Mouse (Mus musculus) MEL (cell line): ENCODE measurements around the gene Speer4d.
"Not testable (repeated sequence)": the region's sequence is repeated elsewhere in the genome, so short reads cannot be mapped to it uniquely, and the experiment has no call there.

Experiments used
- CTCF ChIP-seq, 3 experiments: IDR thresholded peaks in 2 of 3; conservative IDR thresholded peaks in 1 of 3; 2 replicates each; pipeline ENCODE4 v1.5.1; 2011 to 2012; ENCODE audit warnings: low read length in 3 of 3, low read depth in 2 of 3, mild to moderate bottlenecking in 2 of 3, improper control_type of control experiment in 1 of 3, inconsistent platforms in 1 of 3, mixed read lengths in 1 of 3, moderate library complexity in 1 of 3; ENCODE audit not compliant: control insufficient read depth in 1 of 3, insufficient read depth in 1 of 3, poor library complexity in 1 of 3, severe bottlenecking in 1 of 3
- E2F4 ChIP-seq: IDR thresholded peaks from 2 replicates; pipeline ENCODE4 v1.6.1; 2011; ENCODE audit warnings: low read depth, low read length, improper control_type of control experiment, borderline replicate concordance
- GATA1 ChIP-seq: IDR thresholded peaks from 2 replicates; pipeline ENCODE4 v1.6.1; 2011; ENCODE audit warnings: low read depth, low read length, improper control_type of control experiment
- KAT2A ChIP-seq: conservative IDR thresholded peaks from 2 replicates; pipeline ENCODE4 v1.6.1; 2012; ENCODE audit warnings: low read depth, low read length, improper control_type of control experiment, inconsistent platforms
- POLR2A ChIP-seq, 2 experiments: IDR thresholded peaks; 2 replicates each; pipeline ENCODE4 v1.6.1; 2011 to 2012; ENCODE audit warnings: low read length in 2 of 2, mild to moderate bottlenecking in 2 of 2, control low read depth in 1 of 2, improper control_type of control experiment in 1 of 2, low read depth in 1 of 2, moderate library complexity in 1 of 2; ENCODE audit not compliant: control insufficient read depth in 1 of 2, insufficient read depth in 1 of 2, poor library complexity in 1 of 2
- POLR2AphosphoS5 ChIP-seq: IDR thresholded peaks from 2 replicates; pipeline ENCODE4 v1.6.1; 2012; ENCODE audit warnings: low read depth, borderline replicate concordance, mild to moderate bottlenecking, inconsistent platforms, low read length, moderate library complexity, mixed read lengths
- TCF12 ChIP-seq: IDR thresholded peaks from 2 replicates; pipeline ENCODE4 v1.6.1; 2014; ENCODE audit warnings: low read depth, mild to moderate bottlenecking, inconsistent platforms, low read length, improper control_type of control experiment, moderate library complexity

DNA sequence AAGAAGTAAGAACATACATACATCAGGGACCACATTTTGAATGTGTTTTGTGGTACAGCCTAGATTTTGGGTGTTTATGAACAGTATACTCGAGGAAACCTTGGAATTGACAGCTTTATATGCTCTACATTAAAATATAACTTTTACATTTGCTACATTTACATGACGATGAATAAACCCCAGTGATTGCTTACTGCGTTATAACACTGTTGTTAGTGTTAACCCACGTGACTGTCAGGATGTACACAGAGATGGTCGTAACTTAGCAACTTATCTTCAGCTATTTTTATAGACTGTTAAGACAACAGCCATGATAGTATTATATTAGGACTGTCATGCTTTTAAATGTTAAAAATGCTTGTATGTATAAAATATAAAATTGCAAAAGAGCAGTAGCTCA lies 17.4 kb upstream of the Speer4d start:
- not testable (repeated sequence) for TF ChIP-seq KAT2A; E2F4; POLR2AphosphoS5; POLR2A (IDR thresholded peaks at IDR 0.05; ENCODE audit: control insufficient read depth in 1 of 2, insufficient read depth in 1 of 2, low read depth in 1 of 2, low read length in 2 of 2, poor library complexity in 1 of 2); CTCF (IDR thresholded peaks at IDR 0.05 in 2 of 3, conservative IDR thresholded peaks at IDR 0.05 in 1 of 3; ENCODE audit: control insufficient read depth in 1 of 3, insufficient read depth in 1 of 3, low read depth in 2 of 3, low read length in 3 of 3, poor library complexity in 1 of 3, severe bottlenecking in 1 of 3); TCF12; GATA1
